Mouse (Mus musculus) midbrain, embryonic 10.5 days (tissue): ENCODE data around the gene Scarf2. TPM values are rescaled to one million over a fixed set of nuclear protein-coding genes. Genes with fewer than 3 reads are reported as not detected.
A peak's percentile ranks its signal among the peaks of the same experiment; 100 is the strongest.

Experiments
- DNase-seq: peaks from one replicate; pipeline ENCODE4 v3.0.0-alpha.2; 2017; ENCODE audit warnings: low spot score
- H3K27ac ChIP-seq: fragments of 300-500 bp; sonication (generic); replicated peaks from 2 replicates; pipeline ENCODE4 v1.5.1; 2016; ENCODE audit warnings: mild to moderate bottlenecking
- H3K27me3 ChIP-seq: fragments of 300-500 bp; sonication (generic); 2 replicates; pipeline ENCODE4 v1.6.1; 2016; ENCODE audit warnings: low read depth, mild to moderate bottlenecking; ENCODE audit not compliant: poor library complexity, severe bottlenecking
- H3K36me3 ChIP-seq: fragments of 300-500 bp; sonication (generic); 2 replicates; pipeline ENCODE4 v1.6.1; 2016; ENCODE audit warnings: mild to moderate bottlenecking, moderate library complexity
- H3K4me1 ChIP-seq: fragments of 300-500 bp; sonication (generic); 2 replicates; pipeline ENCODE4 v1.6.1; 2016
- H3K4me3 ChIP-seq: fragments of 300-500 bp; sonication (generic); 2 replicates; pipeline ENCODE4 v1.5.1; 2016; ENCODE audit warnings: mild to moderate bottlenecking, moderate library complexity
- H3K9me3 ChIP-seq: fragments of 300-500 bp; sonication (generic); replicated peaks from 2 replicates; pipeline ENCODE4 v1.6.1; 2016; ENCODE audit warnings: mild to moderate bottlenecking
- WGBS: fragments of 180-500 bp; shearing (Covaris S2); methylation state at CpG from one replicate; pipeline ENCODE4 v1.1.7; 2016; 5-methylcytosine and 5-hydroxymethylcytosine counted together
- polyA plus RNA-seq: library from polyadenylated mRNA; unstranded; fragments of >200 nt; fragmentation: Nextera tagmentation; extraction: Ambion mirVana; gene quantifications from 2 replicates; pipeline ENCODE4 v1.2.1, GENCODE M21; 2016

Scarf2 gene
- polyA plus RNA-seq, 1 experiment from 2014 or later, result 4.1 TPM

DNA sequence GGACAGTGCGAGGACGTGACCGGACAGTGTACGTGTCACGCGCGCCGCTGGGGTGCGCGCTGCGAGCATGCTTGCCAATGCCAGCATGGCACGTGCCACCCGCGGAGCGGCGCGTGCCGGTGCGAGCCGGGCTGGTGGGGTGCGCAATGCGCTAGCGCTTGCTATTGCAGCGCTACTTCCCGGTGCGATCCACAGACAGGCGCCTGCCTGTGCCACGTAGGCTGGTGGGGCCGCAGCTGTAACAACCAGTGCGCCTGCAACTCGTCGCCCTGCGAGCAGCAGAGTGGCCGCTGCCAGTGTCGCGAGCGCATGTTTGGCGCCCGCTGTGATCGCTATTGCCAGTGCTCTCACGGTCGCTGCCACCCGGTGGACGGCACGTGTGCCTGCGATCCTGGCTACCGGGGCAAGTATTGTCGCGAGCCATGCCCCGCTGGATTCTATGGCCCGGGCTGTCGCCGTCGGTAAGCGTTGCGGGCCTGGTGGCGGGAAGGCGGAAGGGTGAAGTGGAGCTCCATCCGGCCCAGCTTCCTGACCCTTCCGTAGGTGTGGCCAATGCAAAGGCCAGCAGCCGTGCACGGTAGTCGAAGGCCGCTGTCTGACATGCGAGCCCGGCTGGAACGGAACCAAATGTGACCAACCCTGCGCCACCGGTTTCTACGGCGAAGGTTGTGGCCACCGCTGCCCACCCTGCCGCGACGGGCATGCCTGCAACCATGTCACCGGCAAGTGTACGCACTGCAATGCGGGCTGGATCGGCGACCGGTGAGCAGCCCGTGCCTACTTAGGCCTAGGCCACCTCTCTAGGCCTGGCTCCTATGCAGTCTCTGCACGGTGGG, 6.0 kb downstream of the Scarf2 start:
- Histone ChIP-seq H3K4me1 (peaks cover 67% of the 10 kb centered on the region), H3K36me3 (no peaks in the 10 kb centered on the region), H3K4me3 (peak overlapping the region; percentile 48), H3K27me3 (peaks cover 100% of the 10 kb centered on the region), H3K27ac (no peak overlapping the region), H3K9me3 (no peaks in the 10 kb centered on the region)
- DNase-seq, result peak; percentile 51
- WGBS, result 2% methylated on average over 83 of the region's 83 CpGs

DNA sequence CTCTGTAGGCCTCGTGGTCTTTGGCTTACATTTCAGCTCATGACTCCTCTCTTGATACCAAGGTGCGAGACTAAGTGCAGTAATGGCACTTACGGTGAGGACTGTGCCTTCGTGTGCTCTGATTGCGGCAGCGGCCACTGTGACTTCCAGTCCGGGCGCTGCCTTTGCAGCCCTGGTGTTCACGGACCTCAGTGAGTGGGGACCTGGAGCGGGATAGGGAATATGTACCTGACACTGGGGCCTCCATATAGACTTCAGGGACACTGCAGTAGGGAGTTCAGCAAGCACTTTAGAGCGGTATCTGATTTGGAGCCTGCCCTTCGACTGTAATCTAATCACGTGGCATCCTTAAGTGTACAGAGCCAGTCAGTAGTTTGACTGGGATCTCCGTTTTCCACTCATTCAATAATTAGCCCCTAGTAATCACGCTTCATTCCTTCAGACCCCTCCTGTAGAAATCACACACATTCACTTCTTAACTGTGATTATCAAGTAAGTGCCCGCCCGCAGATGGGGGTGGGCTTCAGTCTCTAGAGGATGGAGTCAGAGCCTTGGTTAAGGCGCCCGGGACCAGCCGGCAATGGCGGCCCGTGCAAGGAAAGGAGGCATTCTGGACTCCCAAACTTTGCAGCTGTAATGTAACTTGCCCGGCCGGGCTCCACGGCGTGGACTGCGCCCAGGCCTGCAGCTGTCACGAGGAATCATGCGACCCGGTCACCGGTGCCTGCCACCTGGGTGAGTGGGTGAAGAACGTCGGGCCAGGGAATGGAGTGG, 6.8 kb downstream of the Scarf2 start:
- Histone ChIP-seq H3K27ac (no peak overlapping the region), H3K27me3 (peaks cover 99% of the 10 kb centered on the region), H3K36me3 (no peaks in the 10 kb centered on the region), H3K4me3 (peak overlapping the region; percentile 57), H3K9me3 (no peaks in the 10 kb centered on the region), H3K4me1 (peaks cover 61% of the 10 kb centered on the region)
- 9% methylated on average over 33 of the region's 33 CpGs for WGBS
- DNase-seq, result peak; percentile 40

DNA sequence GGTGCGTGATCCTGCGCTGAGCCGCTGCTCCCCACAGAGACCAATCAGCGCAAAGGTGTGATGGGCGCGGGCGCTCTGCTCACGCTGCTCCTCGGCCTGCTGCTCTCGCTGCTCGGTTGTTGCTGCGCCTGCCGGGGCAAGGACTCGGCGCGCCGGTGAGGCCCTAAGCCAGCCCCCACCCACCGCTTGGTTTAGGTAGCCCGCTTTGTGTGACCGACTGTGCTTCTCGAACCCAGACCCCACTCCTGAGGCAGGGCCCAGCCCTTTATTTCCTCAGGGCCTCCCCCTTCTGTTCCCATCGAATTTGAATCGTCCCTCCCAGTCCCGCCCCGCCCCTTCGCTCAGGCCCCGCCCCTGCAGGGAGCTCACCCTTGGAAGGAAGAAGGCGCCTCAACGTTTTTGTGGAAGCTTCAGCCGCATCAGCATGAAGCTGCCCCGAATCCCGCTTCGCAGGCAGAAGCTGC, 7.4 kb downstream of the Scarf2 start:
- DNase-seq, result peak; percentile 79
- 3% methylated on average over 33 of the region's 33 CpGs for WGBS
- H3K27ac ChIP-seq, result no peak overlapping the region
- H3K9me3 ChIP-seq, result no peaks in the 10 kb centered on the region
- H3K36me3 ChIP-seq, result no peaks in the 10 kb centered on the region
- H3K27me3 ChIP-seq, result peaks cover 99% of the 10 kb centered on the region
- peak overlapping the region; percentile 57 for H3K4me3 ChIP-seq
- H3K4me1 ChIP-seq, result peaks cover 62% of the 10 kb centered on the region

DNA sequence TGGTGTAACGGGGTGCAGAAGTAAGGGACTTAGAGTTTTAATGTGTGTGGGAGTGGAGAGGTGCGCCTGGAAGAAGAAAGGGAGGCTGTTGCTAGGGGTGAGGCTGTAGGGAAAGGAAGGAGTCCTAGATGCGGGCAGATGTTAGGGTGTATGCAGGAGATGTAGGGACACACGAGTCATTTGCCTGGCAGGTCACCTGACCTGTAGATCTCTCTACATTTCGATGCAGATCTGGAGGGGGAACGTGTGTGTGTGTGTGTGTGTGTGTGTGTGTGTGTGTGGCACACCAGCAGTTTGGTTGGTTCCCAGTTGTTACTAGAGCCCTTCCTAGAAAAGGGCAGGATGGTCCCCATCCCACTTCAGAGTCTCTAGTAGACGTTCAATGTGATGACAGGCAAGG, 7.9 kb downstream of the Scarf2 start:
- 6% methylated on average over 7 of the region's 7 CpGs for WGBS
- Histone ChIP-seq H3K36me3 (no peaks in the 10 kb centered on the region), H3K9me3 (no peaks in the 10 kb centered on the region), H3K4me3 (peak overlapping the region; percentile 57), H3K27ac (no peak overlapping the region), H3K4me1 (peaks cover 67% of the 10 kb centered on the region), H3K27me3 (peaks cover 99% of the 10 kb centered on the region)
- DNase-seq, result no peak

DNA sequence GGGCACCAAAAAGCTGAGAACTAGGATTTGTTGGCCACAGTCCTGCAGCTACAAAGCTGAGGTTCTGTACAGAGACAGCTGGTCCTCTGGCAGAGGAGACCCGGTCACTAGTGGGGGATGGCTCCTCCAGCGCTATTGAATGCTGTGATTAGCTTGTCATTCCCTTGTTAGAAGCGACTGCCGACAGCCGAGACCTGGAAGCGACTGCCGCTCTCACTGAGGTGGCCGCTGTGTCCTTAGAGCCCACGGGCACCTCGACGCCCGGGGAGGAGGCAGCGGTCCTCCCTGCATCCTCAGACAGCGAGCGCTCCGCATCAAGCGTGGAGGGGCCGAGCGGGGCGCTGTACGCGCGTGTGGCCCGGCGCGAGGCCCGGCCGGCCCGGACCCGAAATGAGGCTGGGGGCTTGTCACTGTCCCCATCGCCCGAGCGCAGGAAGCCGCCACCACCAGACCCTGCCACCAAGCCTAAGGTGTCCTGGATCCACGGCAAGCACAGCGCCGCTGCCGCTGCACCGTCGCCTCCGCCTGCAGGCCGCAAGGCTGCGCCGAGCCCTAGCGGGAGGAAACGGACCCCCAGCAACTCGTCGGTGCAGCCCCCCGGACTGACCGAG, 9.6 kb downstream of the Scarf2 start:
- WGBS, result 2% methylated on average over 50 of the region's 50 CpGs
- H3K4me1 ChIP-seq, result peaks cover 67% of the 10 kb centered on the region

DNA sequence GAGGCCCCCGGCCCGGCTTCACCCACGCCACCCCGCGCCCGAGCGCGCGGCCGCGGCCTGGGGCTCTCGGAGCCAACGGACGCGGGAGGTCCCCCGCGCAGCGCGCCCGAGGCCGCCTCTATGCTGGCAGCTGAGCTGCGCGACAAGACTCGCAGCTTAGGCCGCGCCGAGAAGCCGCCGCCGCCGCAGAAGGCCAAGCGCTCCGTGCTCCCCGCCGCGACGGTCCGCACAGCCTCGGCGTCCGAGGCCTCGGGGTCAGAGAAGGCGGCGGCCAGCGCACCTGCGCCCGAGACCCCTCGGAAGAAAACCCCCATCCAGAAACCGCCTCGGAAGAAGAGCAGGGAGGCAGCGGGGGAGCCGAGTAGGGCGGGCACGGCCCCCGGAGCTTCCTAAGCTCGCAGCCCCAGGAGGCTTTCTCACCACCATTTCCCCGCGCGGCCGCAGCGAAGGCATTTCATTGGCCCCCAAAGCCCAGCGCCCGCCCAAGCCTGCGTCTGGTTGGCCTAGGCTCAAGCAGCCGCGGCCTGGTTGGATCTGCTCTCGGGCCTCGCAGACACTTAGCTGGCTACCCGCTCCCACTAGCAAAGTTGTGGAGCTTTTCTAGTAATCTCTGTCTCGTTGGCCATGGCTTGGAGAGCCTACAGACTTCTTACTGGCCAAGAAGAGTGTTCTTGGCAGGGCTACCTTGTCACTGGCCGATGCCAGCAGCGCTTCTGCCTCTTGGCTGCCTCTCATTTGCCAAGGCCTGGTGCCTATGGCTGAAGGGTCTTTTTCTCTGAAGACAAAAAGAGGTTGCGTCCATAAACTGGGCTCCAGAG, 10.3 kb downstream of the Scarf2 start:
- H3K27ac ChIP-seq, result peak overlapping the region; percentile 87
- peaks cover 62% of the 10 kb centered on the region for H3K4me1 ChIP-seq
- 2% methylated on average over 73 of the region's 73 CpGs for WGBS
- peak overlapping the region; percentile 56 for H3K4me3 ChIP-seq
- H3K36me3 ChIP-seq, result no peaks in the 10 kb centered on the region
- H3K27me3 ChIP-seq, result peaks cover 93% of the 10 kb centered on the region
- peak; percentile 93 for DNase-seq
- H3K9me3 ChIP-seq, result no peaks in the 10 kb centered on the region

More for the DNA sequence above, 9.6 kb downstream of the Scarf2 start:
- peak overlapping the region; percentile 87 for H3K27ac ChIP-seq
- no peaks in the 10 kb centered on the region for H3K36me3 ChIP-seq
- peak overlapping the region; percentile 56 for H3K4me3 ChIP-seq
- peaks cover 97% of the 10 kb centered on the region for H3K27me3 ChIP-seq
- H3K9me3 ChIP-seq, result no peaks in the 10 kb centered on the region
- DNase-seq, result peak; percentile 73

DNA sequence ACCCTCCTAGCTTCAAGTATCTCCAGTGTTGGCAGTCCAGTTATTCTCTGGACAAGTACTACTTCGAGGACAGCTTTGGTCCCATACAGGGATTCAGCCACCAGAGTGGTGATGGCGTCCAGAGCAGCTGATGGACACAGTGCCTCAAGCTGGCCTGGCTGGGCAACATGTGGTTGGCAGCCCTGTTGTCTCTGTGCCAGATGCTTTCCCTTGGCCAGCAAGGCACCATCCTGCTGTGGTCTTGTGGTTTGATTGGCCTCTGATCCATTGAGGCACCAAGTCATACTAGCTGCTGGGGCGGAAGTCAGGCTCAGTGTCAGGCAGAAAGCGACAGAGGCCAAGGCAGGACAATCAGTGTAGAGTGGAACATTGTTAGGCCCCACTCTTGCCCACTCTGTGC, 12.0 kb downstream of the Scarf2 start:
- peaks cover 45% of the 10 kb centered on the region for H3K4me1 ChIP-seq
- no peak overlapping the region for H3K4me3 ChIP-seq
- peaks cover 93% of the 10 kb centered on the region for H3K27me3 ChIP-seq
- no peak for DNase-seq
- no peaks in the 10 kb centered on the region for H3K9me3 ChIP-seq
- no peak overlapping the region for H3K27ac ChIP-seq
- 79% methylated on average over 4 of the region's 4 CpGs for WGBS
- H3K36me3 ChIP-seq, result no peaks in the 10 kb centered on the region

DNA sequence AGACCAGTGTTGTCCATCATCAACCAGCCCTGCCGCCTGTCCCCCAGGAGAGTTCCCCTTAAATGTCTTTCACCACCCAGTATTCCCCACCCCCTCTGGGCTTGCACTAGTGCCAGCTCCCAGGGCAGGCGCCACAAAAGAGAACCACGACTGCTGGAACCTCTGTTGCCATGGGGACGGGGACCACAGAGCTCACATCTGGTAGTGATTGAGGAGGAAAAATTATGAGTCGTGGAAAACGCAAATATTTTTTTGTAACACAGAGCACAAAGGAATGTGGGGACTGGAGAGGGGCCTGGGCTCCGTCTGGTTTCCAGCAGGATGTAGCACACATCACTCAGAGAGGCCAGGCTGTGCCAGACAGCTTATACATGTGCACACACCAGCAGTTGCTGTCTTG, 12.6 kb downstream of the Scarf2 start:
- peak; percentile 57 for DNase-seq
- H3K27me3 ChIP-seq, result peaks cover 93% of the 10 kb centered on the region
- WGBS, result 38% methylated on average over 7 of the region's 7 CpGs
- no peak overlapping the region for H3K4me3 ChIP-seq
- H3K27ac ChIP-seq, result no peak overlapping the region
- H3K4me1 ChIP-seq, result peaks cover 39% of the 10 kb centered on the region
- H3K36me3 ChIP-seq, result no peaks in the 10 kb centered on the region
- H3K9me3 ChIP-seq, result no peaks in the 10 kb centered on the region

DNA sequence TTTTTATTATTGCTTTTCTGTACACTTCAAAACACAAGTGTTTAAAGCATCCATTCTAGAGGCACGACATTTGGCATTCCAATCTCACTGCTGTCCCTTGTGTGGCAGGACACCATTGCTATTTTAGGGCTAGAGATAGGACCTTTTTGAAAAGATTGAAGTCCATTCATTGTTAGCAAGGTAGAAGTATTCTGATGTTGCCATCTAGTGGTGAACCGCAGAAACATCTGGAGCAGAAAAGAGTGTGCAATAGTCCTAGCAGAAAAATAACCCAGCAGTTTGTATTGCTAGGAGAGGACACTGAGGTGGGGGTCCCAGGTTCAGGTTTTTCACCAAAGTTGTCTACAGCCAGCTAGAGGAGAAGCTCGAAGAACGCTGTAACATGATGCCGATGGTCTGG, 15.0 kb downstream of the Scarf2 start:
- DNase-seq, result no peak
- H3K27me3 ChIP-seq, result peaks cover 93% of the 10 kb centered on the region
- 2% methylated on average over 5 of the region's 5 CpGs for WGBS
- H3K36me3 ChIP-seq, result no peaks in the 10 kb centered on the region
- no peak overlapping the region for H3K27ac ChIP-seq
- no peak overlapping the region for H3K4me3 ChIP-seq
- peaks cover 36% of the 10 kb centered on the region for H3K4me1 ChIP-seq
- no peaks in the 10 kb centered on the region for H3K9me3 ChIP-seq

DNA sequence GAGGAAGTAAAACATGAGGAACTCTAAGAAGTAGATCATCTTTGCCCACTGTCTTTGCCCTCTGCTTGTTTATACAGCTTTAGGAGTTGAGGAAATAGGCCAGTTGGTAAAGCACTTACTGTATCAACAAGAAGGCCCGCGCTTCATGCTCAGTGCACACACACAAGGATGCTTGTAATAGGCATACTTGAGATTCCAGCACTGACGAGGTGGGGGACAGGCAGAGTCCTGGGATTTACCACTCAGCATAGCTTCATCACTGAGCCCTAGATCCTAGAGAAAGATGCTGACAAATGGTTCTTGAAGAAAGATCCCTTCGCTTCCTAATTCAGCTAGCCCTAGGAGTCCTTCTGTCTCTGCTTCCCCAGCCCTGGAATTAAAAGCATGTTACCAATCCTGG, 16.1 kb downstream of the Scarf2 start:
- H3K27me3 ChIP-seq, result peaks cover 91% of the 10 kb centered on the region
- H3K27ac ChIP-seq, result no peak overlapping the region
- H3K4me1 ChIP-seq, result peaks cover 25% of the 10 kb centered on the region
- no peak overlapping the region for H3K4me3 ChIP-seq
- H3K36me3 ChIP-seq, result no peaks in the 10 kb centered on the region
- WGBS, result 62% methylated on average over 4 of the region's 4 CpGs
- no peak for DNase-seq
- no peaks in the 10 kb centered on the region for H3K9me3 ChIP-seq

DNA sequence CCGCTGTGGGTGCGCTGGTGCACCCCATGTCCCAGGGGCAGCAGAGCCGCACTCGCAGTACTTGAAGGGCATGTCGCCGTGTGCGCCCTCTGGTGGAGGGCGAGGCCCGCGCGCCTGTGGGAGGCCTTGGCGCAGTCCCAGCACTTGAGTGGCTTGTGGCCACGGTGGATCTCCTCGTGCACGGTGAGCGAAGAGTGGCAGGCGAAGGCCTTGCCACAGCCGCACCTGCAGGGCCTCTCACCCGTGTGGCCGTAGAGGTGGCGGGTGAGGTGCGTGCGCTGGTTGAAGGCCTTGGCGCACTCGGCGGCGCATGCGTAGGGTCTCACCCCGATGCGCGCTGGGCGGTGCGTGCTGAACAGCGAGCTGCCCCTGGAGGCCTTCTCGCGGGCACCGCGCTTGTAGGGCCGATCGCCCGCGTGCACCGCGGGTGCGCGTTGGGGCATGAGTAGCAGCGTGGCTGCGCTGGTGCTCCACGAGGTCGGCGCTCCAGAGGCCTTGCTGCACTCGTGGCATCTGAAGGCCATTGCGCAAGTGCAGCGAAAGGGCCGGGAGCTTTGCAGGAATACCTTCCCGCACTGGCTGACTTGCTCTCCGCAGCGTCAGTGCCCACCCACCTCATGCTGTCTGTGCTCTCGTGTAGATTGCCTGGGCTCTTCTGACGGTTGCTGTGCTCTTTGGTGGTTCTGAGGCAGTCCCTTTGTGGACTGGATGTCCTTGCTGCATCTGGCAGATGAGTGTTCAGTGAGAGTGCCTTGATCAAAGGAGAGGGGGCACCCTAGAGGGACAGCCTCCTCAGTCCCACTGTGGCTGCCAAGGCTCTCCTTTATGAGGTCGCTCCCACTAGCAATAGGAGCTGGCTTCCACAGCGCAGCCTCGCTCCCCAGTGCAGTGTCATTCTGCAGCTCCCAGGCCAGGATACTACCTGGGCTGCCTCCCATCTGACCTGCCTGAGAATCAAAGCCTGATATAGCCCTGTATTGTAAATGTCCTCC, 18.6 kb downstream of the Scarf2 start:
- peak overlapping the region; percentile 86 for H3K27ac ChIP-seq
- no peaks in the 10 kb centered on the region for H3K9me3 ChIP-seq
- peaks cover 14% of the 10 kb centered on the region for H3K4me1 ChIP-seq
- H3K27me3 ChIP-seq, result peaks cover 70% of the 10 kb centered on the region
- no peaks in the 10 kb centered on the region for H3K36me3 ChIP-seq
- WGBS, result 2% methylated on average over 63 of the region's 63 CpGs
- H3K4me3 ChIP-seq, result peak overlapping the region; percentile 61
- peak; percentile 86 for DNase-seq
